Mouse (Mus musculus) MEL (cell line): ENCODE results near the gene Tmem98. TPM values are rescaled to one million over a fixed set of nuclear protein-coding genes. Genes with fewer than 3 reads are reported as not detected.

Experiments
- DNase-seq: peaks from one replicate; pipeline ENCODE4 v3.0.0; 2011; ENCODE audit warnings: low read depth, low spot score
- H3K27ac ChIP-seq: 2 replicates; pipeline ENCODE4 v1.5.1; 2012; ENCODE audit warnings: low read depth, mild to moderate bottlenecking, control low read depth, low read length, moderate library complexity; ENCODE audit not compliant: control insufficient read depth
- H3K27me3 ChIP-seq, 2 experiments: fragments of 150-350 bp in 1 of 2; sonication (generic) in 1 of 2; 2 replicates each; pipeline ENCODE4 v1.6.1; 2012; ENCODE audit warnings: low read length in 2 of 2, mild to moderate bottlenecking in 2 of 2, improper control_type of control experiment in 1 of 2, moderate library complexity in 1 of 2; ENCODE audit not compliant: insufficient read depth in 2 of 2, control insufficient read depth in 1 of 2
- H3K36me3 ChIP-seq, 2 experiments: 2 replicates each; pipeline ENCODE4 v1.6.1; 2012 to 2014; ENCODE audit warnings: low read length in 2 of 2, improper control_type of control experiment in 1 of 2, inconsistent platforms in 1 of 2, mild to moderate bottlenecking in 1 of 2; ENCODE audit not compliant: insufficient read depth in 2 of 2, control insufficient read depth in 1 of 2
- H3K4me1 ChIP-seq, 2 experiments: fragments of 150-350 bp in 1 of 2; sonication (generic) in 1 of 2; 2 replicates each; pipeline ENCODE4 v1.6.1; 2012; ENCODE audit warnings: low read length in 2 of 2, improper control_type of control experiment in 1 of 2, mild to moderate bottlenecking in 1 of 2; ENCODE audit not compliant: insufficient read depth in 2 of 2, control insufficient read depth in 1 of 2
- H3K4me3 ChIP-seq, 2 experiments: fragments of 150-350 bp in 1 of 2; sonication (generic) in 1 of 2; 2 replicates each; pipeline ENCODE4 v1.5.1; 2012; ENCODE audit warnings: low read depth in 2 of 2, low read length in 2 of 2, mild to moderate bottlenecking in 2 of 2, moderate library complexity in 2 of 2, control low read depth in 1 of 2, improper control_type of control experiment in 1 of 2; ENCODE audit not compliant: control insufficient read depth in 1 of 2, insufficient read depth in 1 of 2
- H3K79me2 ChIP-seq: 2 replicates; pipeline ENCODE4 v1.6.1; 2012; ENCODE audit warnings: mild to moderate bottlenecking, low read length, moderate library complexity; ENCODE audit not compliant: control insufficient read depth, poor library complexity, insufficient read depth
- H3K9ac ChIP-seq: 2 replicates; pipeline ENCODE4 v1.6.1; 2012; ENCODE audit warnings: low read depth, mild to moderate bottlenecking, control low read depth, low read length, moderate library complexity; ENCODE audit not compliant: control insufficient read depth, poor library complexity, severe bottlenecking
- H3K9me3 ChIP-seq: fragments of 150-350 bp; sonication (generic); replicated peaks from 2 replicates; pipeline ENCODE4 v1.6.1; 2012; ENCODE audit warnings: mild to moderate bottlenecking, low read length, improper control_type of control experiment, moderate library complexity; ENCODE audit not compliant: insufficient read depth
- CTCF ChIP-seq, 3 experiments: IDR thresholded peaks in 2 of 3; conservative IDR thresholded peaks in 1 of 3; 2 replicates each; pipeline ENCODE4 v1.5.1; 2011 to 2012; ENCODE audit warnings: low read length in 3 of 3, low read depth in 2 of 3, mild to moderate bottlenecking in 2 of 3, improper control_type of control experiment in 1 of 3, inconsistent platforms in 1 of 3, mixed read lengths in 1 of 3, moderate library complexity in 1 of 3; ENCODE audit not compliant: control insufficient read depth in 1 of 3, insufficient read depth in 1 of 3, poor library complexity in 1 of 3, severe bottlenecking in 1 of 3
- EP300 ChIP-seq, 2 experiments: IDR thresholded peaks; 2 replicates each; pipeline ENCODE4 v1.6.1; 2011; ENCODE audit warnings: improper control_type of control experiment in 2 of 2, low read length in 2 of 2, low read depth in 1 of 2, mild to moderate bottlenecking in 1 of 2
- ETS1 ChIP-seq: IDR thresholded peaks from 2 replicates; pipeline ENCODE4 v1.6.1; 2012; ENCODE audit warnings: low read depth, mild to moderate bottlenecking, inconsistent platforms, low read length, improper control_type of control experiment, moderate library complexity
- GABPA ChIP-seq: IDR thresholded peaks from 2 replicates; pipeline ENCODE4 v1.6.1; 2012; ENCODE audit warnings: low read depth, mild to moderate bottlenecking, inconsistent platforms, low read length, improper control_type of control experiment, moderate library complexity
- HCFC1 ChIP-seq: IDR thresholded peaks from 2 replicates; pipeline ENCODE4 v1.6.1; 2012; ENCODE audit warnings: low read depth, mild to moderate bottlenecking, inconsistent platforms, low read length, improper control_type of control experiment, moderate library complexity
- MAX ChIP-seq: IDR thresholded peaks from 2 replicates; pipeline ENCODE4 v1.6.1; 2011; ENCODE audit warnings: low read length, improper control_type of control experiment
- MEF2A ChIP-seq: IDR thresholded peaks from 2 replicates; pipeline ENCODE4 v1.6.1; 2014; ENCODE audit warnings: low read depth, mild to moderate bottlenecking, inconsistent platforms, low read length, improper control_type of control experiment; ENCODE audit not compliant: poor library complexity, insufficient replicate concordance, severe bottlenecking; ENCODE audit errors: extremely low read depth
- MXI1 ChIP-seq: IDR thresholded peaks from 2 replicates; pipeline ENCODE4 v1.6.1; 2011; ENCODE audit warnings: mild to moderate bottlenecking, low read depth, low read length, improper control_type of control experiment
- MYB ChIP-seq: IDR thresholded peaks from 2 replicates; pipeline ENCODE4 v1.6.1; 2011; ENCODE audit warnings: mild to moderate bottlenecking, low read depth, low read length, improper control_type of control experiment
- MYC ChIP-seq: IDR thresholded peaks from 2 replicates; pipeline ENCODE4 v1.6.1; 2011; ENCODE audit warnings: low read depth, mild to moderate bottlenecking, low read length, improper control_type of control experiment, moderate library complexity
- NELFE ChIP-seq: IDR thresholded peaks from 2 replicates; pipeline ENCODE4 v1.6.1; 2011; ENCODE audit warnings: low read depth, low read length, improper control_type of control experiment
- NRF1 ChIP-seq: IDR thresholded peaks from 2 replicates; pipeline ENCODE4 v1.6.1; 2014; ENCODE audit warnings: low read depth, mild to moderate bottlenecking, inconsistent platforms, low read length, improper control_type of control experiment, moderate library complexity; ENCODE audit not compliant: poor library complexity, insufficient read depth, severe bottlenecking
- POLR2AphosphoS5 ChIP-seq: IDR thresholded peaks from 2 replicates; pipeline ENCODE4 v1.6.1; 2012; ENCODE audit warnings: low read depth, borderline replicate concordance, mild to moderate bottlenecking, inconsistent platforms, low read length, moderate library complexity, mixed read lengths
- RAD21 ChIP-seq: IDR thresholded peaks from 2 replicates; pipeline ENCODE4 v1.6.1; 2011; ENCODE audit warnings: mild to moderate bottlenecking, low read depth, low read length, improper control_type of control experiment
- SIN3A ChIP-seq: IDR thresholded peaks from 2 replicates; pipeline ENCODE4 v1.6.1; 2012; ENCODE audit warnings: low read length, improper control_type of control experiment, inconsistent platforms
- SMC3 ChIP-seq: IDR thresholded peaks from 2 replicates; pipeline ENCODE4 v1.6.1; 2011; ENCODE audit warnings: low read depth, low read length, improper control_type of control experiment
- TBP ChIP-seq: IDR thresholded peaks from 2 replicates; pipeline ENCODE4 v1.8.0; 2011; ENCODE audit warnings: low read depth, low read length, improper control_type of control experiment
- TCF12 ChIP-seq: IDR thresholded peaks from 2 replicates; pipeline ENCODE4 v1.6.1; 2014; ENCODE audit warnings: low read depth, mild to moderate bottlenecking, inconsistent platforms, low read length, improper control_type of control experiment, moderate library complexity
- UBTF ChIP-seq: IDR thresholded peaks from 2 replicates; pipeline ENCODE4 v1.6.1; 2012; ENCODE audit warnings: low read depth, mild to moderate bottlenecking, inconsistent platforms, low read length, improper control_type of control experiment, moderate library complexity, borderline replicate concordance; ENCODE audit not compliant: insufficient read depth
- USF2 ChIP-seq, 2 experiments: IDR thresholded peaks; 2 replicates each; pipeline ENCODE4 v1.6.1; 2011 to 2012; ENCODE audit warnings: improper control_type of control experiment in 2 of 2, low read length in 2 of 2, borderline replicate concordance in 1 of 2, inconsistent platforms in 1 of 2, low read depth in 1 of 2, mild to moderate bottlenecking in 1 of 2; ENCODE audit not compliant: insufficient read depth in 1 of 2
- ZC3H11A ChIP-seq: IDR thresholded peaks from 2 replicates; pipeline ENCODE4 v1.6.1; 2012; ENCODE audit warnings: low read depth, mild to moderate bottlenecking, inconsistent platforms, low read length, improper control_type of control experiment
- ZKSCAN1 ChIP-seq: IDR thresholded peaks from 2 replicates; pipeline ENCODE4 v1.6.1; 2012; ENCODE audit warnings: low read depth, mild to moderate bottlenecking, inconsistent platforms, low read length, improper control_type of control experiment, moderate library complexity
- ZMIZ1 ChIP-seq: IDR thresholded peaks from 2 replicates; pipeline ENCODE4 v1.6.1; 2012; ENCODE audit warnings: low read depth, mild to moderate bottlenecking, inconsistent platforms, low read length, improper control_type of control experiment, moderate library complexity
- ZNF384 ChIP-seq: IDR thresholded peaks from 2 replicates; pipeline ENCODE4 v1.6.1; 2012; ENCODE audit warnings: low read depth, mild to moderate bottlenecking, inconsistent platforms, low read length, improper control_type of control experiment
- polyA plus RNA-seq, 2 experiments: library from polyadenylated mRNA; stranded (reverse) in 1 of 2; unstranded in 1 of 2; fragments of >175 nt in 1 of 2; fragments of >200 nt in 1 of 2; gene quantifications; 2 replicates each; pipeline versions ENCODE4 v1.2.1 to v1.2.4; 2012; ENCODE audit warnings: low replicate concordance in 2 of 2, low read depth in 1 of 2; ENCODE audit not compliant: insufficient read length in 2 of 2, insufficient read depth in 1 of 2, missing spikeins in 1 of 2
- total RNA-seq: library from RNA; depleted of rRNA; stranded (reverse); fragments of 300-350 nt; gene quantifications from 2 replicates; pipeline ENCODE4 v1.2.3, GENCODE M21; 2012

Gene Tmem98
- total and polyA plus RNA-seq, 3 experiments: 21.5 to 33.5 TPM; not detected in 1

DNA sequence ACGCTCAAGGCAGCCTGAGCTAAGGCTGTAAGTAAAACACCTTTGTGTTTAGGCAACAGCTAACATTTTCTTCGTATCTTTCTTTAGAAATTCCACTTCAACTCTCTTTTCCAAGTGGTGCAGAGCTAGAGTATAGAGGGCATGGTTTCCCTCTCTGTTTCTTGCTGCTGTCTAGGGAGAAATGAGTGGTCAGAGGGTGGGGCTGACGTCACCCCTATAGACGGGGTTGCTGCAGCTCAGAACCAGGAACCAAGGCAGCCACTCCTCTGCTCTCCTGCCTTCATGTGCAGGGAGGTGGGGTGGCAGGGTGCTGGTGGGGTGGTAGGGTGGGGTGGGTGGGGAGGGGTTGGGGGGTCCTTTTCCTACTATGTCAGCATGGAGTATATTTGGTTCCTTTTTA, 25.9 kb downstream of the Tmem98 start:
- H3K27me3 ChIP-seq: peaks cover 2 to 9% of the 10 kb centered on the region in 2 experiments; a peak in 3 of 4 replicates

DNA sequence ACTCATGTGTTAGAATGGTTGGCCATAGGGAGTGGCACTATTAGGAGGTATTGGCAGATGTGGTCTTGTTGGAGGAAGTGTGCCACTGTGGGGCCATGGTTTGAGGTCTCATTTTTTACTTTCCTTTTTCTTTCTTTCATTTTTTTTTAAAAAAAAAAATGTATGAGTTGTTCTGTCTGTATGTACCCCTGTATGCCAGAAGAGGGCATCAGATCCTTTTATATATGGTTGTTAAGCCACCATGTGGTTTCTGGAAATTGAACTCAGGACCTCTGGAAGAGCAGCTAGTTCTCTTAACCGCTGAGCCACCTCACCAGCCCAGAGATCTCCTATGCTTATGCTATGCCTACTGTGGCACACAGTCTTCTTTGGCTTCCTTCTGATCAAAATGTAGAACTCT, 28.7 kb downstream of the Tmem98 start:
- no peak overlapping the region for H3K27ac ChIP-seq
- no peak overlapping the region for H3K4me3 ChIP-seq
- H3K4me1 ChIP-seq: peaks cover 2 to 4% of the 10 kb centered on the region in 2 experiments; a peak in 3 of 4 replicates
- H3K27me3 ChIP-seq: no peaks in the 10 kb centered on the region
- H3K79me2 ChIP-seq: no peaks in the 10 kb centered on the region
- H3K9ac ChIP-seq: no peak overlapping the region
- peak; percentile 43 for DNase-seq
- H3K36me3 ChIP-seq: peaks cover 0 to 4% of the 10 kb centered on the region in 2 experiments; a peak in 1 of 4 replicates
- TF ChIP-seq TCF12: no peak
- TF ChIP-seq HCFC1: no peak
- TF ChIP-seq ZC3H11A: peak; percentile 68
- peak in 2 of 3 experiments; percentile 39 to 62; a peak in 4 of 6 replicates for TF ChIP-seq CTCF (IDR thresholded peaks at IDR 0.05 in 2 of 3, conservative IDR thresholded peaks at IDR 0.05 in 1 of 3; ENCODE audit: control insufficient read depth in 1 of 3, insufficient read depth in 1 of 3, low read depth in 2 of 3, low read length in 3 of 3, poor library complexity in 1 of 3, severe bottlenecking in 1 of 3)
- TF ChIP-seq ZNF384: peak; percentile 91
- no peak for TF ChIP-seq MYB
- TF ChIP-seq POLR2AphosphoS5: no peak
- TF ChIP-seq MAX: peak; percentile 45; the same call in 1 of the 2 replicates
- no peak for TF ChIP-seq NELFE
- no peak for TF ChIP-seq ETS1
- no peak for TF ChIP-seq ZMIZ1
- TF ChIP-seq MEF2A: no peak
- peak; percentile 87 for TF ChIP-seq MYC
- peak; percentile 70 for TF ChIP-seq RAD21
- no peak for TF ChIP-seq NRF1
- TF ChIP-seq SMC3: peak; percentile 57
- no peak for TF ChIP-seq EP300 (IDR thresholded peaks at IDR 0.05; ENCODE audit: low read depth in 1 of 2, low read length in 2 of 2)
- TF ChIP-seq TBP: no peak
- TF ChIP-seq GABPA: no peak
- TF ChIP-seq, all 39 proteins: peak for 7
- no peaks in the 10 kb centered on the region for H3K9me3 ChIP-seq

More for the DNA sequence above, 25.9 kb downstream of the Tmem98 start:
- TF ChIP-seq CTCF (IDR thresholded peaks at IDR 0.05 in 2 of 3, conservative IDR thresholded peaks at IDR 0.05 in 1 of 3; ENCODE audit: control insufficient read depth in 1 of 3, insufficient read depth in 1 of 3, low read depth in 2 of 3, low read length in 3 of 3, poor library complexity in 1 of 3, severe bottlenecking in 1 of 3) (no peak), ZKSCAN1 (no peak), ZMIZ1 (no peak), MEF2A (no peak), TBP (no peak), ETS1 (no peak), MXI1 (no peak), TCF12 (no peak), UBTF (no peak), ZC3H11A (no peak), ZNF384 (no peak), EP300 (IDR thresholded peaks at IDR 0.05; ENCODE audit: low read depth in 1 of 2, low read length in 2 of 2) (no peak), MAX (no peak), USF2 (IDR thresholded peaks at IDR 0.05; ENCODE audit: borderline replicate concordance in 1 of 2, insufficient read depth in 1 of 2, low read depth in 1 of 2, low read length in 2 of 2) (no peak), SIN3A (no peak)
- no peaks in the 10 kb centered on the region for H3K36me3 ChIP-seq
- no peak overlapping the region for H3K9ac ChIP-seq
- H3K79me2 ChIP-seq: no peaks in the 10 kb centered on the region
- no peaks in the 10 kb centered on the region for H3K4me1 ChIP-seq
- no peak for DNase-seq
- H3K4me3 ChIP-seq: no peak overlapping the region
- no peaks in the 10 kb centered on the region for H3K9me3 ChIP-seq
- H3K27ac ChIP-seq: no peak overlapping the region
